Mouse (Mus musculus) myocyte (in vitro differentiated cells): ENCODE measurements at regions not wholly inside any gene's neighbourhood (a gene's known extent, or its start where the extent isn't known, plus 50 kb on each side); places are given as distances from the start of the nearest gene placed in this dataset.

Experiments used
- MYOG ChIP-seq, 3 experiments: IDR thresholded peaks; one replicate each; pipeline ENCODE4 v1.6.1; 2011; ENCODE audit warnings: control low read depth in 2 of 3, low read depth in 2 of 3, mild to moderate bottlenecking in 2 of 3; ENCODE audit not compliant: insufficient read length in 2 of 3, control insufficient read depth in 1 of 3, insufficient read depth in 1 of 3
- POLR2A ChIP-seq: IDR thresholded peaks from one replicate; pipeline ENCODE4 v1.6.1; 2011; ENCODE audit warnings: low read depth, mild to moderate bottlenecking, control low read depth, moderate library complexity; ENCODE audit not compliant: insufficient read length
- SRF ChIP-seq: IDR thresholded peaks from one replicate; pipeline ENCODE4 v1.6.1; 2011; ENCODE audit warnings: low read depth; ENCODE audit not compliant: control insufficient read depth, insufficient read length

- no peak for TF ChIP-seq MYOG (IDR thresholded peaks at IDR 0.05; ENCODE audit: control insufficient read depth in 1 of 3, insufficient read depth in 1 of 3, insufficient read length in 2 of 3, low read depth in 2 of 3)
- no peak for TF ChIP-seq POLR2A
- no peak for TF ChIP-seq SRF
Measured at GRCm38 (mm10) chr12:98050057-98050456, 209.2 kb downstream of the Galc start.
